Mouse (Mus musculus) liver, embryonic 14.5 days (tissue): Measurements from ENCODE around the gene Hmgcl. TPM values are rescaled to one million over a fixed set of nuclear protein-coding genes. Genes with fewer than 3 reads are reported as not detected.
A peak's percentile ranks its signal among the peaks of the same experiment; 100 is the strongest.

ENCODE experiments used
- ATAC-seq: fragments of 200-750 bp; cut with Nextera tagmentation; 2 replicates; pipeline ENCODE4 v1.8.0; 2017; ENCODE audit warnings: moderate number of reproducible peaks, mild to moderate bottlenecking, moderate library complexity; ENCODE audit not compliant: insufficient read depth
- DNase-seq, 3 experiments: peaks; one replicate each; pipeline ENCODE4 v3.0.0-alpha.2; 2012 to 2013; ENCODE audit warnings: low read depth in 3 of 3, low spot score in 3 of 3
- H3K27ac ChIP-seq: fragments of 300-500 bp; sonication (generic); 2 replicates; pipeline ENCODE4 v1.5.1; 2014; ENCODE audit warnings: moderate library complexity, mild to moderate bottlenecking, control low read depth, inconsistent platforms
- H3K27me3 ChIP-seq: fragments of 300-500 bp; sonication (generic); 2 replicates; pipeline ENCODE4 v1.6.1; 2014; ENCODE audit warnings: mild to moderate bottlenecking, low read length, moderate library complexity; ENCODE audit not compliant: control insufficient read depth, insufficient read depth
- H3K36me3 ChIP-seq: fragments of 300-500 bp; sonication (generic); replicated peaks from 2 replicates; pipeline ENCODE4 v1.6.1; 2014; ENCODE audit warnings: low read depth; ENCODE audit not compliant: control insufficient read depth, insufficient read depth
- H3K4me1 ChIP-seq, 2 experiments: fragments of 200-500 bp in 1 of 2; fragments of 300-500 bp in 1 of 2; sonication (generic) in 1 of 2; replicated peaks; 2 replicates each; pipeline ENCODE4 v1.6.1; 2012 to 2014; ENCODE audit warnings: antibody characterized with exemption in 1 of 2, inconsistent platforms in 1 of 2, low read length in 1 of 2; ENCODE audit not compliant: control insufficient read depth in 2 of 2, insufficient read depth in 2 of 2
- H3K4me2 ChIP-seq: fragments of 300-500 bp; sonication (generic); 2 replicates; pipeline ENCODE4 v1.6.1; 2014; ENCODE audit warnings: low read depth, mild to moderate bottlenecking, control low read depth, moderate library complexity
- H3K4me3 ChIP-seq, 2 experiments: fragments of 200-500 bp in 1 of 2; fragments of 300-500 bp in 1 of 2; sonication (generic) in 1 of 2; 2 replicates each; pipeline ENCODE4 v1.5.1; 2012 to 2014; ENCODE audit warnings: low read depth in 2 of 2, low read length in 2 of 2, mild to moderate bottlenecking in 2 of 2, control low read depth in 1 of 2, inconsistent platforms in 1 of 2, moderate library complexity in 1 of 2; ENCODE audit not compliant: insufficient read depth in 1 of 2
- H3K9ac ChIP-seq: fragments of 300-500 bp; sonication (generic); replicated peaks from 2 replicates; pipeline ENCODE4 v1.6.1; 2014; ENCODE audit warnings: mild to moderate bottlenecking, control low read depth, moderate library complexity
- H3K9me3 ChIP-seq: fragments of 300-500 bp; sonication (generic); 2 replicates; pipeline ENCODE4 v1.6.1; 2016; ENCODE audit warnings: low read length, mixed read lengths; ENCODE audit not compliant: control insufficient read depth
- CTCF ChIP-seq: IDR thresholded peaks from 2 replicates; pipeline ENCODE4 v1.5.1; 2016; ENCODE audit warnings: antibody characterized with exemption, low read depth, control low read depth
- EP300 ChIP-seq: IDR thresholded peaks from 2 replicates; pipeline ENCODE4 v1.6.1; 2016; ENCODE audit warnings: antibody characterized with exemption, low read depth
- WGBS: fragments of 180-500 bp; shearing (Covaris S2); extraction: QIAGEN DNeasy Blood & Tissue Kit; methylation state at CpG from one replicate; pipeline ENCODE4 v1.1.7; 2014; ENCODE audit not compliant: insufficient replicate concordance; 5-methylcytosine and 5-hydroxymethylcytosine counted together
- polyA plus RNA-seq, 2 experiments: library from polyadenylated mRNA; depleted of rRNA in 1 of 2; stranded (reverse) in 1 of 2; unstranded in 1 of 2; fragments of >200 nt; fragmentation: Nextera tagmentation in 1 of 2; extraction: Ambion mirVana in 1 of 2; gene quantifications; 2 replicates each; pipeline versions ENCODE4 v1.2.1 to v1.2.3; 2012 to 2014

Gene Hmgcl
- polyA plus RNA-seq (2012; rRNA removed): 28.9 and 43.4 TPM in 2 replicates
- 71.9 and 76.5 TPM in 2 replicates for polyA plus RNA-seq (2014; fragmentation: Nextera tagmentation; extraction: Ambion mirVana)

GRCm38 (mm10) chr4:135946278-135946658, at the start of gene Hmgcl:
Hmgcl (plus strand) TSS chr4:135946448.
- no peaks in the 10 kb centered on the region for H3K36me3 ChIP-seq
- H3K4me2 ChIP-seq: peak within 1 kb of the TSS; percentile 82
- peak within 1 kb of the TSS; percentile 96 for H3K9ac ChIP-seq
- peak within 1 kb of the TSS; percentile 88 to 97 for H3K4me3 ChIP-seq
- TF ChIP-seq CTCF (no peak), EP300 (no peak)
- ATAC-seq (peak; percentile 85), DNase-seq (peak; percentile 82 to 90 (median 86))
- H3K27me3 ChIP-seq: no peaks in the 10 kb centered on the region
- H3K4me1 ChIP-seq: peaks cover 6 to 14% of the 10 kb centered on the region in 2 experiments
- under 1% methylated on average over 22 of the region's 23 CpGs for WGBS
- H3K27ac ChIP-seq: peak within 1 kb of the TSS; percentile 24
- H3K9me3 ChIP-seq: 0 out of 2 replicates have a peak, but pooled peaks cover under 1% of the 10 kb centered on the region

GRCm38 (mm10) chr4:135898380-135899049, 47.7 kb upstream of the Hmgcl start:
- Histone ChIP-seq H3K4me1 (peaks cover 7 to 40% of the 10 kb centered on the region in 2 experiments), H3K4me2 (peak overlapping the region; percentile 53), H3K27ac (peak overlapping the region; percentile 73)

GRCm38 (mm10) chr4:135899050-135899448, 47.2 kb upstream of the Hmgcl start:
- Histone ChIP-seq H3K9ac (no peak overlapping the region), H3K9me3 (no peaks in the 10 kb centered on the region), H3K27ac (no peak overlapping the region), H3K27me3 (no peaks in the 10 kb centered on the region), H3K4me1 (peaks cover 7 to 40% of the 10 kb centered on the region in 2 experiments), H3K36me3 (no peaks in the 10 kb centered on the region), H3K4me2 (no peak overlapping the region), H3K4me3 (no peak overlapping the region)
- TF ChIP-seq CTCF (0 out of 2 replicates have a peak, but pooled peaks have one; percentile 11), EP300 (no peak)
- no peak for ATAC-seq
- DNase-seq: no peak
- 44% methylated on average over 7 of the region's 7 CpGs for WGBS

More at GRCm38 (mm10) chr4:135898380-135899049, 47.7 kb upstream of the Hmgcl start:
- TF ChIP-seq EP300 (peak; percentile 41; the same call in 1 of the 2 replicates), CTCF (no peak)
- WGBS: 8% methylated on average over 8 of the region's 9 CpGs
- DNase-seq (peak; percentile 78 to 86 (median 79)), ATAC-seq (peak; percentile 90)
- H3K4me3 ChIP-seq: no peak overlapping the region; a peak in 1 of 4 replicates
- H3K36me3 ChIP-seq: no peaks in the 10 kb centered on the region
- no peaks in the 10 kb centered on the region for H3K27me3 ChIP-seq
- peak overlapping the region; percentile 49 for H3K9ac ChIP-seq
- no peaks in the 10 kb centered on the region for H3K9me3 ChIP-seq

GRCm38 (mm10) chr4:135900008-135900407, 46.2 kb upstream of the Hmgcl start:
- no peak overlapping the region for H3K27ac ChIP-seq
- WGBS: 75% methylated on average over 5 of the region's 5 CpGs
- ATAC-seq (no peak), DNase-seq (no peak)
- H3K4me1 ChIP-seq: peaks cover 7 to 36% of the 10 kb centered on the region in 2 experiments
- no peak overlapping the region for H3K9ac ChIP-seq
- no peak overlapping the region for H3K4me3 ChIP-seq
- TF ChIP-seq EP300: no peak
- TF ChIP-seq CTCF: no peak
- no peak overlapping the region for H3K4me2 ChIP-seq
- no peaks in the 10 kb centered on the region for H3K36me3 ChIP-seq
- H3K9me3 ChIP-seq: no peaks in the 10 kb centered on the region
- no peaks in the 10 kb centered on the region for H3K27me3 ChIP-seq

GRCm38 (mm10) chr4:135902606-135903242, 43.5 kb upstream of the Hmgcl start:
- no peaks in the 10 kb centered on the region for H3K9me3 ChIP-seq
- no peaks in the 10 kb centered on the region for H3K27me3 ChIP-seq
- H3K4me2 ChIP-seq: no peak overlapping the region
- ATAC-seq (no peak), DNase-seq (no peak)
- no peak for TF ChIP-seq CTCF
- TF ChIP-seq EP300: no peak
- H3K36me3 ChIP-seq: no peaks in the 10 kb centered on the region
- WGBS: 74% methylated on average over 4 of the region's 4 CpGs
- H3K4me1 ChIP-seq: peaks cover 10 to 27% of the 10 kb centered on the region in 2 experiments
- no peak overlapping the region for H3K27ac ChIP-seq
- no peak overlapping the region for H3K4me3 ChIP-seq
- H3K9ac ChIP-seq: no peak overlapping the region
